Mouse (Mus musculus): ENCODE data around the gene Nt5dc3.

GRCm38 (mm10) chr10:86782656-86783055 is 3.9 kb downstream of the Nt5dc3 start:
- TF ChIP-seq POLR2A (IDR thresholded peaks at IDR 0.05; ENCODE audit: low read depth, low read length) = no peak
- TF ChIP-seq CTCF (IDR thresholded peaks at IDR 0.05; ENCODE audit: extremely low read depth, insufficient read depth, insufficient read length, insufficient replicate concordance) = no peak
